Mouse (Mus musculus) stomach, embryonic 15.5 days (tissue): ENCODE measurements at regions not wholly inside any gene's neighbourhood (a gene's known extent, or its start where the extent isn't known, plus 50 kb on each side); places are given as distances from the start of the nearest gene placed in this dataset.

Source experiments
- ATAC-seq: fragments of 200-750 bp; cut with Nextera tagmentation; 2 replicates; pipeline ENCODE4 v1.8.0; 2017; ENCODE audit warnings: low read depth, moderate number of reproducible peaks, moderate TSS enrichment; ENCODE audit not compliant: insufficient read depth, low FRiP score
- H3K27ac ChIP-seq: fragments of 300-500 bp; sonication (generic); 2 replicates; pipeline ENCODE4 v1.5.1; 2015; ENCODE audit warnings: mild to moderate bottlenecking, inconsistent platforms
- H3K27me3 ChIP-seq: fragments of 300-500 bp; sonication (generic); replicated peaks from 2 replicates; pipeline ENCODE4 v1.6.1; 2015; ENCODE audit warnings: inconsistent platforms
- H3K36me3 ChIP-seq: fragments of 300-500 bp; sonication (generic); 2 replicates; pipeline ENCODE4 v1.6.1; 2015; ENCODE audit warnings: inconsistent platforms
- H3K4me1 ChIP-seq: fragments of 300-500 bp; sonication (generic); 2 replicates; pipeline ENCODE4 v1.6.1; 2015; ENCODE audit warnings: inconsistent platforms
- H3K4me2 ChIP-seq: fragments of 300-500 bp; sonication (generic); 2 replicates; pipeline ENCODE4 v1.6.1; 2015; ENCODE audit warnings: mild to moderate bottlenecking, inconsistent platforms
- H3K4me3 ChIP-seq: fragments of 300-500 bp; sonication (generic); replicated peaks from 2 replicates; pipeline ENCODE4 v1.5.1; 2015; ENCODE audit warnings: inconsistent platforms
- H3K9ac ChIP-seq: fragments of 300-500 bp; sonication (generic); 2 replicates; pipeline ENCODE4 v1.6.1; 2015; ENCODE audit warnings: inconsistent platforms
- H3K9me3 ChIP-seq: fragments of 300-500 bp; sonication (generic); 2 replicates; pipeline ENCODE4 v1.6.1; 2016; ENCODE audit warnings: inconsistent platforms
- WGBS: fragments of 180-500 bp; shearing (Covaris S2); methylation state at CpG from one replicate; pipeline ENCODE4 v1.1.7; 2015; 5-methylcytosine and 5-hydroxymethylcytosine counted together

DNA sequence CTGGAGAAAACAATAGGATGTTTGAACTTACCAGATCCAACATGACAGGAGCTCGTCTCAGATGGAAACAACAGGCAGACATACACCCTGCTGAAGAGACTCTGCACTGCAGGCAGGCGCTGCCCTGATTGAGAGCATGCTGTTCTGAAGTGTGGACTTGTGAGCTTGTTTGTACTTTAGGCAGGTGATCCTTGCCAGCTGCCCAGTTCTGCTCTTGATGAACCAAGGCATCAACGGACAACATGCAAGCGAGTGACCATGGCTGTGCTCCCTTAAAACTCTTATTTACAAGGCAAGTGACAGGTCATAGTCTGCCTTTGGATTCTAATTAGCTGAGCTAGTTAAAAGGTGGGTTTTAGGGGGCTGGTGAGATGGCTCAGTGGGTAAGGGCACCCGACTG, 109.3 kb downstream of the Sall1 start:
- ATAC-seq = no peak
- Histone ChIP-seq H3K27me3 (no peaks in the 10 kb centered on the region), H3K36me3 (no peaks in the 10 kb centered on the region), H3K4me1 (no peaks in the 10 kb centered on the region; the same call in 1 of the 2 replicates), H3K4me3 (no peak overlapping the region), H3K9ac (no peak overlapping the region), H3K4me2 (no peak overlapping the region), H3K27ac (no peak overlapping the region), H3K9me3 (no peaks in the 10 kb centered on the region)
- 88% methylated on average over 5 of the region's 5 CpGs for WGBS

DNA sequence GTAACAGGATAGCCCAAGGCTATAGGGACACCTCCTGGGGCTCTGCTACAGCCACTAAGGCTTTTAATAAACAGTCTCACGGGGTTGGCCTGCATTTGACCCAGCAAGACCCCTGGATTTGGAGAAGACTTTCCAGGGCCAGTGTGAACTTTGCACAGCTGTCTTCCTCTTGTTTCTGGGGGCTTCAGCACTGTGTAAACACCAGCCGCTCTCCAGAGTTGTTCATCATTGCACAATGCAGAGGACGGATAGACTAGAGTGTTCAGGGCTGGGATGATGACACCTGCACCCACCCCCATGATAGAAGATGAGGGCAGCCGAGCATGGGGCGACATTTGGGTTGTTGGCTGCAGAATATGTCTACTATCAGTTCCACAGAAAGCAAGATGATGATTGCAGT, 112.9 kb downstream of the Sall1 start:
- Histone ChIP-seq H3K36me3 (no peaks in the 10 kb centered on the region), H3K4me3 (no peak overlapping the region), H3K27ac (no peak overlapping the region), H3K9me3 (no peaks in the 10 kb centered on the region), H3K27me3 (no peaks in the 10 kb centered on the region), H3K9ac (no peak overlapping the region), H3K4me2 (no peak overlapping the region), H3K4me1 (peaks cover 8% of the 10 kb centered on the region)
- no peak for ATAC-seq
- 33% methylated on average over 5 of the region's 5 CpGs for WGBS

DNA sequence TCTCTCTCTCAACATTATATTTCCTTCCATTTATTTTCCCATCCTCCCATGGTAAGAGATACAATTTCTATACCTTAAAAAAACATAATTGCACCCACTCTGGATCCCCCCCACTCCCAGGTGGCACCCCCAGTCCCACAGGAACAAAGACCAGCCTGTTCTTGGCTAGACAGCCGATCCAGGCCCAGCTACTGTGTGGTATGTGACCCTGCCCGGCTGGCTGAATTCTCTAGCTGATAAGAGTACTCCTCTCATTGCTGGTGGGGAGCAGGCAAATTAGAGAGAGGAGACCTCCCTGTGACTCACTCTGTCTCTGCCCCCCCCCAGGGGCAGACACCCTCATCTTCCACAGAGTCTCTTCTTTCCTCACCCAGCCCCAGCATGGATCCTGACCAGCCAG, 113.6 kb downstream of the Sall1 start:
- no peaks in the 10 kb centered on the region for H3K36me3 ChIP-seq
- WGBS = 41% methylated on average over 2 of the region's 2 CpGs
- H3K4me1 ChIP-seq = peaks cover 8% of the 10 kb centered on the region
- ATAC-seq = no peak
- no peak overlapping the region for H3K27ac ChIP-seq
- no peaks in the 10 kb centered on the region for H3K9me3 ChIP-seq
- H3K4me3 ChIP-seq = no peak overlapping the region
- no peaks in the 10 kb centered on the region for H3K27me3 ChIP-seq
- no peak overlapping the region for H3K4me2 ChIP-seq
- no peak overlapping the region for H3K9ac ChIP-seq

DNA sequence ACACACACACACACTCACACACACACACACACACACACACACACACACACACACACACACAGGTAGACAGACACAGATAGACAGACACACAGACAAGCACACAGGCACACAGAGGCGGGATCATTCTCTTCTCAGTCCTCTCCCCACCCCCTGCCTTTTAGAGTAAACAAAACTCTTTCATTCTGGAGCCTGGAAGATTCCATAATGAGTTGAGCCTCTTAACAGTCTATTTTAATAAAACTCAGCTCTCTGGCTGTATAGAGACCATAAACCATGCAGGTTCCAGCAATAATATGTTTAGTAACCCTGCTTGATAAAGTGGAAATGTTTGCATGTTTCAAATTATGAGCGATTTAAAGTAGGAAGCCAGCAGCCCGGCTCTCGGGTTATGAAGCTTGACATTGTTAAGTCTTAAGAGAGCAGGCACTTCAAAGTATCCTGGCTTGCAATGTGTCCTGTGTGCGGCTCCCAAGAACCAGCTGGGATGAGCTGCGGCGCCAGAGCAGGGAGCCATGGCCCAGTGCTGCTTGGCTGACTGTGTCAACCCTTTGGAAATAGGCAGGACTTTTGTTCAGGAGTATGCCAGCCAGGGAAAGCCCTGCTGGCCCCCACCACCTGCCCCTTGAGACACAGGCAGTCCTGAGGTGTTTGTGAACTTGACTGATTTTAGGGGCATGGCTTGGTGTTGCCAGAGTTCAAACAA, 115.1 kb downstream of the Sall1 start:
- Histone ChIP-seq H3K9me3 (no peaks in the 10 kb centered on the region), H3K36me3 (no peaks in the 10 kb centered on the region), H3K27me3 (no peaks in the 10 kb centered on the region), H3K4me3 (no peak overlapping the region), H3K4me2 (no peak overlapping the region), H3K9ac (no peak overlapping the region), H3K4me1 (peaks cover 8% of the 10 kb centered on the region), H3K27ac (peak overlapping the region; percentile 48; the same call in 1 of the 2 replicates)
- 25% methylated on average over 7 of the region's 7 CpGs for WGBS
- ATAC-seq = no peak

DNA sequence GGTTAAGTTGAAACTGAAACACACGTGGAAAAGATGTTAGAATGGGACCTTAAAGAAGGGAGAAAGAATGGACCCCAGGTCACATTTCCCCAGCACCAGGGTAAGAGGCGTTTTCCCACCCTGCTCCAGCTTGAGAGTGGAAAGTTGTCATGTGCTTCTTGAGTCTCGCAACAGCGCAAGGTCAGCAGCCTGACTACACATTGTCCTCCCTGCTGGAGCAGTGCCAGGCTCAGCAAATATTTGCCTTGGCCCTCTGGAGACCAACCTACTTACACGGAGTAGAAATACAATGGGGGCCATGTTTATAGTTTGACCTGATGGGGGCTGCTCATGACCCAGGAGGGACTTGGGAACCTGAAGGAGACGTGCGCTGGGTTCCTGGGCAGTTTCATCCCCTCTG, 121.1 kb downstream of the Sall1 start:
- no peak overlapping the region for H3K9ac ChIP-seq
- no peaks in the 10 kb centered on the region for H3K4me1 ChIP-seq
- H3K4me2 ChIP-seq = no peak overlapping the region
- H3K4me3 ChIP-seq = no peak overlapping the region
- 49% methylated on average over 7 of the region's 7 CpGs for WGBS
- no peaks in the 10 kb centered on the region for H3K27me3 ChIP-seq
- H3K36me3 ChIP-seq = no peaks in the 10 kb centered on the region
- peak; percentile 89 for ATAC-seq
- H3K9me3 ChIP-seq = no peaks in the 10 kb centered on the region
- peak overlapping the region; percentile 71 for H3K27ac ChIP-seq

DNA sequence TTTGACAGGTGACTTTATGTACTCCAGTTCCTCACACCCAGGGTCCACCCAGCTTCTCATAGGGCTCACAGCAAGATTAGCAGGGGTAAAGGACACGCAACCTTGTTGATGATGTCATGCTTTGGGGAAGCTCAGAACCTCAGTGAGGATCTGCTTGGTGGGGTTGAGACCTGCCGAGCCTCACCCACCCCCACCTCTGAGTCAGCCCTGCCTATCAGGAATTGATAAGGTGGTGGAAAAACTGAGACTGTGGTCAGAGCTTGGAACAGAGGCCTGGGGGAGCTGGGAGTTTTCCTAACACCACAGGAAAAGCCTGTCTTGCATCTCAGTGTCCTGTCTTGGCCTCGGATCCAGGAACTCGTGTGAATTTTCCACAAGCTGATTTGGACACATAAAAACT, 122.0 kb downstream of the Sall1 start:
- Histone ChIP-seq H3K4me3 (no peak overlapping the region), H3K4me1 (no peaks in the 10 kb centered on the region), H3K9me3 (no peaks in the 10 kb centered on the region), H3K27me3 (no peaks in the 10 kb centered on the region), H3K27ac (peak overlapping the region; percentile 71; the same call in 1 of the 2 replicates), H3K9ac (no peak overlapping the region), H3K36me3 (no peaks in the 10 kb centered on the region), H3K4me2 (no peak overlapping the region)
- ATAC-seq = peak; percentile 65; the same call in 1 of the 2 replicates
- WGBS = 53% methylated on average over 4 of the region's 4 CpGs

DNA sequence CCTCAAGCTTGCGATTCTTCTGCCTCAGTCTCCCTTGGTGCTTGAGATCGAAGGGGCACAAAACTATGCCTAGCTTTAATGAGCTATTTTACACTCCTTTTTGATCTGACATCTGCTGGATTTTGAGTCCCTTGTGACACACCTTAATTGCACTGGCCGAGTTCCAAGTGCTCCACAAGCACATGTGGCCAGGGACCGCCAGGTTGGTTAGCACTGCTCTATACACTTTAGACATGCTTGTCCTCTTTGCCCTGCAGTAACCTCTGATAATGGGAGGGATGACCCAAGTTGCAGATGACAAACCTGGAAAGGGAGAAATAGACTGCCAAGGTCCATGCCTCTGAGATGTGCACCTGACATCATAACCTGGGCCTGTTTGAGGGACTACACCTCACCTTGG, 124.7 kb downstream of the Sall1 start:
- 70% methylated on average over 4 of the region's 4 CpGs for WGBS

DNA sequence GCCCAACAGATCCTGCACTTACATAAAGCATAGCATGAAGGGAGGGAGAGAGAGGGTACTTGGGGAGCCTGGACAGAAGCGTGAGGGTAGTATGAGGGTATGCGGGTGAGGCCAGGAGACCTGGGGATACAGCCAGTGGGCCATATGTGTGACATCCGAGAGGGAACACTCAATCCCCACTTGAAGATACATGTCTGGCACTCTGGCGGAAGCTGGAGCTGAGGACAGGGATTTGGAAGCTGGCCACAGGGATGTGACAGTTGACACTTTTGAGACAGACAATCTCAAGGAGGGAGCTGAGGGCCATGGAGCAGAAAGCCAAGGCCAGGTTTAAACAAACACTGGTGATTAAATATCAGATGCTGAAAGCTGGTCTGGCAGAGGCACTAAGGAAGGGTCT, 127.9 kb downstream of the Sall1 start:
- Histone ChIP-seq H3K9me3 (no peaks in the 10 kb centered on the region), H3K4me3 (no peak overlapping the region), H3K4me1 (no peaks in the 10 kb centered on the region), H3K9ac (no peak overlapping the region), H3K36me3 (no peaks in the 10 kb centered on the region), H3K27me3 (no peaks in the 10 kb centered on the region), H3K4me2 (no peak overlapping the region), H3K27ac (no peak overlapping the region)
- ATAC-seq = no peak
- 63% methylated on average over 4 of the region's 4 CpGs for WGBS

More for the DNA sequence above, 124.7 kb downstream of the Sall1 start:
- ATAC-seq = no peak
- no peak overlapping the region for H3K4me3 ChIP-seq
- H3K4me2 ChIP-seq = no peak overlapping the region
- H3K27me3 ChIP-seq = no peaks in the 10 kb centered on the region
- H3K9ac ChIP-seq = no peak overlapping the region
- no peaks in the 10 kb centered on the region for H3K4me1 ChIP-seq
- no peaks in the 10 kb centered on the region for H3K9me3 ChIP-seq
- no peak overlapping the region for H3K27ac ChIP-seq
- no peaks in the 10 kb centered on the region for H3K36me3 ChIP-seq

DNA sequence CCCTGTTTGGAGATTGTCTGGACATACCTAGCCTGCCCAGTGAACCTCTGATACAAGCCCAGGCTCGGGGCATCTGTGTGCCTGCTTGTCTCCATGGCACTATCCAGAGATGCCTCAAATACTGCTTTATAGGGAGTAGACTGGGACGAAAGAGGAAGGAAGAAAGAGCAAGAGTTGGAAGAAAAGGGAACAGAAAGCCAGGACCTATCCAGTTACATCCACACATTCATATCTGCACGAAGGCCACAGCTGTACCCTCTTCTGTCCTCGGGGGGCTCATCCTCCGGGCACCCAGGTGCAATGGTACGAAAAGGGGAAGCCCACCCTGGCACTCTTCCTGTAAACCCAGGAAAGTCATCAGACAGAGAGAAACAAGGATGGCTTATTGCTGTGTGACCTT, 129.3 kb downstream of the Sall1 start:
- Histone ChIP-seq H3K4me1 (no peaks in the 10 kb centered on the region), H3K4me3 (no peak overlapping the region), H3K4me2 (no peak overlapping the region), H3K27me3 (no peaks in the 10 kb centered on the region), H3K27ac (no peak overlapping the region), H3K9me3 (no peaks in the 10 kb centered on the region), H3K36me3 (no peaks in the 10 kb centered on the region), H3K9ac (no peak overlapping the region)
- WGBS = 82% methylated on average over 6 of the region's 6 CpGs
- no peak for ATAC-seq

DNA sequence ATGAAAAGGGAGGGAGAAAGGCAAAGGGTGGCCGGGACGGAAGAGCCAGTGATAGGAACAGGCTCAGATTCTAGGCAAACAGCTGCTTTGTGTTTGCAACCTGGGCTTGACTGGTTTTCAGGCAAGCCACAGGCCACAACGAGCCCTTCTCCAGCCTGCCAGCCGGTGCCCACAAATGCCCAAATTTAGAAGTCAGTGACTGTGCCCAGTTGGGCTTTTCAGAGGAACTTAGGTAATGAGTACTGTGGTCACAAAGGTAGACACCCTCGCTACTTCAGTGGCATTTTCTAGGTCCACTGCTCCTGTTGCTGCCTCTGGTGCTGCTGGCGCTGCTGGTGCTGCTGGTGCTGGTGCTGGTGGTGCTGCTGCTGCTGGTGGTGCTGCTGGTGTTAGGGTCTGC, 129.8 kb downstream of the Sall1 start:
- no peaks in the 10 kb centered on the region for H3K4me1 ChIP-seq
- H3K4me3 ChIP-seq = no peak overlapping the region
- H3K36me3 ChIP-seq = no peaks in the 10 kb centered on the region
- no peak overlapping the region for H3K4me2 ChIP-seq
- no peak overlapping the region for H3K27ac ChIP-seq
- no peak overlapping the region for H3K9ac ChIP-seq
- WGBS = 64% methylated on average over 6 of the region's 6 CpGs
- H3K27me3 ChIP-seq = no peaks in the 10 kb centered on the region
- H3K9me3 ChIP-seq = no peaks in the 10 kb centered on the region
- no peak for ATAC-seq

DNA sequence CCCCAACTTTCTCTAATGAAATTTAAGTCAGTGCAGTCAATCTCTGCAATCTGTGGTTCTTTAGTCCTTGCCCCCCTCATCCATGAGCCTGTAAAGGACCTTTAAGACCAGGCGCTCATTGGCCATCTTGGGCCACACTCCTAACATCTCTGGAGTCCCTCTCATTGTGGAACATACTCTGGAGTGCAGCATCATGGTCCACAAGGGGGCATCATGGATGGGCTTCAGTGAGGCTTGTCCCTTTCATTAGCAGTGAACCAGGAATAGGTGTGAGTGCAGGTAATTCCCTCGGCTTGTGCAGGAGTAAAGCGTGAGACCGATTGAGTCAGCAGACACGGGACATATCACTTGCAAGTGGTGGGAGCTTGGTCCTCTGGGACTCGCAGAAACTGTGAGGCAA, 137.7 kb downstream of the Sall1 start:
- no peak overlapping the region for H3K4me2 ChIP-seq
- no peak overlapping the region for H3K27ac ChIP-seq
- H3K4me3 ChIP-seq = no peak overlapping the region
- no peaks in the 10 kb centered on the region for H3K4me1 ChIP-seq
- H3K9ac ChIP-seq = no peak overlapping the region
- no peak for ATAC-seq
- 86% methylated on average over 6 of the region's 6 CpGs for WGBS
- no peaks in the 10 kb centered on the region for H3K27me3 ChIP-seq
- H3K36me3 ChIP-seq = no peaks in the 10 kb centered on the region
- H3K9me3 ChIP-seq = no peaks in the 10 kb centered on the region

DNA sequence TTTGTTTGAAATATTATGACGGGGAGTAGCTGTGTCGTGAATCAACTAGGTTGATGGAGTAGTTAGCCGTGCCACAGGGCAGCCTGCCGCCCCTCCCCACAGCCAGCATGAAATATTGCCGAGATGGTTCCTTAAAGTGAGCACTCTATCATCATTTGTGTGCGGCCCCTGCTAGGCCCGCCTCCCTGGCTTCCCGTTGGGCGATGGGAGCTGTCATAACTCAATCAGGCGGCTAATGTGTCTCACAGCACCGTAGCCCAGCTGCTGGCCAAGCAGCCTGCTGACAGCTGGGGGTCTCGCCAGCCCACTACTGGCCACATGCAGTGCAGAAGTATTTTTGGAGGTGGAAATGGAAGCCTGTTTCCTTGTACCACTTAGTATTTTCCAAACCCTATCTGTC, 140.9 kb downstream of the Sall1 start:
- ATAC-seq = no peak
- Histone ChIP-seq H3K9me3 (no peaks in the 10 kb centered on the region), H3K4me2 (no peak overlapping the region), H3K27ac (no peak overlapping the region), H3K4me3 (no peak overlapping the region), H3K27me3 (no peaks in the 10 kb centered on the region), H3K4me1 (no peaks in the 10 kb centered on the region), H3K9ac (no peak overlapping the region), H3K36me3 (no peaks in the 10 kb centered on the region)
- 32% methylated on average over 12 of the region's 12 CpGs for WGBS
